Mouse (Mus musculus) inflammation-experienced regulatory T-cells, adult 6 months (primary cell): ENCODE data around the gene Sncg. TPM values are rescaled to one million over a fixed set of nuclear protein-coding genes. Genes with fewer than 3 reads are reported as not detected.
A peak's percentile ranks its signal among the peaks of the same experiment; 100 is the strongest.
"Not testable (repeated sequence)": the region's sequence is repeated elsewhere in the genome, so short reads cannot be mapped to it uniquely, and the experiment has no call there.

Experiments
- ATAC-seq: one replicate; pipeline ENCODE4 v1.8.0; 2017
- polyA plus RNA-seq, 3 experiments: library from polyadenylated mRNA; unstranded; fragments of 100-300 nt; shearing (Covaris generic); gene quantifications; one replicate each; pipeline ENCODE4 v1.2.1; 2017

Sncg gene
- not detected for polyA plus RNA-seq

- ATAC-seq = no peak
Measured at GRCm38 (mm10) chr14:34374577-34374976, at the start of gene Sncg. Sncg (minus strand) TSS chr14:34374789.

- ATAC-seq = no peak
Measured at GRCm38 (mm10) chr14:34421078-34421477, 46.5 kb upstream of the Sncg start.

GRCm38 (mm10) chr14:34417501-34417900 is 42.9 kb upstream of the Sncg start:
- no peak for ATAC-seq

GRCm38 (mm10) chr14:34416946-34417345 is 42.4 kb upstream of the Sncg start:
- not testable (repeated sequence) for ATAC-seq

GRCm38 (mm10) chr14:34412164-34412896 is 37.7 kb upstream of the Sncg start:
- ATAC-seq = no peak

GRCm38 (mm10) chr14:34410716-34411115 is 36.1 kb upstream of the Sncg start:
- no peak for ATAC-seq

- no peak for ATAC-seq
Measured at GRCm38 (mm10) chr14:34403424-34403823, 28.8 kb upstream of the Sncg start.

GRCm38 (mm10) chr14:34402871-34403270 is 28.3 kb upstream of the Sncg start:
- no peak for ATAC-seq

- peak; percentile 89 for ATAC-seq
Measured at GRCm38 (mm10) chr14:34401135-34401534, 26.5 kb upstream of the Sncg start.

- no peak for ATAC-seq
Measured at GRCm38 (mm10) chr14:34400021-34400420, 25.4 kb upstream of the Sncg start.

- no peak for ATAC-seq
Measured at GRCm38 (mm10) chr14:34399301-34399700, 24.7 kb upstream of the Sncg start.

- ATAC-seq = no peak
Measured at GRCm38 (mm10) chr14:34398901-34399300, 24.3 kb upstream of the Sncg start.

- no peak for ATAC-seq
Measured at GRCm38 (mm10) chr14:34397871-34398270, 23.3 kb upstream of the Sncg start.

- no peak for ATAC-seq
Measured at GRCm38 (mm10) chr14:34393295-34393694, 18.7 kb upstream of the Sncg start.

- no peak for ATAC-seq
Measured at GRCm38 (mm10) chr14:34382921-34383704, 8.5 kb upstream of the Sncg start.

GRCm38 (mm10) chr14:34378560-34379331 is 4.2 kb upstream of the Sncg start:
- ATAC-seq = no peak

GRCm38 (mm10) chr14:34377121-34377520 is 2.5 kb upstream of the Sncg start:
- no peak for ATAC-seq

- no peak for ATAC-seq
Measured at GRCm38 (mm10) chr14:34375941-34376340, 1.4 kb upstream of the Sncg start.

- no peak for ATAC-seq
Measured at GRCm38 (mm10) chr14:34375415-34375904, 871 bp upstream of the Sncg start, which contains the start of gene Mmrn2. Mmrn2 (plus strand) TSS chr14:34375465.

- no peak for ATAC-seq
Measured at GRCm38 (mm10) chr14:34373581-34373980, 1.0 kb downstream of the Sncg start.

GRCm38 (mm10) chr14:34372646-34373045 is 1.9 kb downstream of the Sncg start:
- no peak for ATAC-seq

- no peak for ATAC-seq
Measured at GRCm38 (mm10) chr14:34371763-34372162, 2.8 kb downstream of the Sncg start.

GRCm38 (mm10) chr14:34370921-34371320 is 3.7 kb downstream of the Sncg start:
- ATAC-seq = no peak
